ENCODE assay signal across 21 mouse cellular contexts in the genomic region with DNA sequence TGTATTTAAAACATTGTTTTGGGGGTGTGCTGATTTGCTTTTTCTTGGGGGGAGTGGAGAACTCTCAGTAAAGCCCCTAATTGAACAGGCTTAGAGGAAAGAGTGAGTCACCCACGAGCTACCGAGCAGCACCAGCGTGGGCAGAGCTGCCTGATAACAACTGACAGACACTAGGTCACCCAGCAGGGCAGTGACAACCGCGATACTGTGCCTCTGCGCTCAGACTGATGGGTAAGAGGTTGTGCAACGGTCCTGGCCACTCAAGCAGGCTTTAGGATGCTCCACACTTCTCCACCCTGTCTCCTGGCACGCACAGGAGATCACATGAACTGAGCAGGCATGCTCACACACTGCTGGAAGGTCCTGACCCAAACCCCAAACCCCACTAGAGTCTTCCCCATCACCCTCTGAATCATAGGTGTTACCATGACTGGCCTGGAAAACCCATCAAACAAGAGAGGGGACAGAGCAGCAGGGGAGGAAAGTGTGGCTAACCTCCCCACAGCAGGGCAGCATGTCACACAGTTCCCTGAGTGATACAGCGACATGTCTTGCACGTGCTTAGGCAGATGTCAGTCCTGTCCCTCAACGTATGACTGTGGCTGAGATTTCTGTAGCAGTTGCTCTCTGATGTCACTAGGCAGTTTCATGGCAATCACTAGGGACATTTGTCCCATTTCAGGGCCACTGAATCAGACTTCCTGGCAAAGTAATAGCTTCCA. TPM values are rescaled to one million over a fixed set of nuclear protein-coding genes. Genes with fewer than 3 reads are reported as not detected.
DNase-seq lines count a peak whose midpoint lies in the region; ATAC-seq and TF ChIP-seq lines count a peak whose summit lies in the region.
"Had no signal": no experiment of that assay in that cellular context is flagged by ENCODE, and none has a peak within 500 bp of the region (broad histone marks: within the 10 kb centered on the region; RNA-seq: fewer than 3 reads in every experiment).

No protein-coding gene starts in this region.

- TF ChIP-seq EP300 in heart, adult 2 months (IDR thresholded peaks at IDR 0.05; ENCODE audit: insufficient read depth, low read depth, low read length) = no peak

- no peak for TF ChIP-seq CTCF in heart, adult 2 months (IDR thresholded peaks at IDR 0.05)

- H3K27ac ChIP-seq in heart, adult 2 months = no peak overlapping the region
- no peak overlapping the region for H3K27ac ChIP-seq in liver, embryonic 13.5 days
- H3K27ac ChIP-seq: embryonic facial prominence, embryonic 13.5 days; forebrain, embryonic 12.5 days; heart, embryonic 13.5 days; midbrain, embryonic 10.5 days had no signal

- TF ChIP-seq POLR2A in heart, adult 2 months (IDR thresholded peaks at IDR 0.05; ENCODE audit: insufficient read depth, low read depth, low read length) = no peak

- H3K27me3 ChIP-seq in heart, adult 2 months (ENCODE audit: control insufficient read depth, insufficient read depth, low read length) = no peaks in the 10 kb centered on the region
- no peaks in the 10 kb centered on the region for H3K27me3 ChIP-seq in liver, embryonic 13.5 days
- H3K27me3 ChIP-seq: embryonic facial prominence, embryonic 13.5 days; heart, embryonic 13.5 days had no signal

- H3K9ac ChIP-seq in heart, adult 2 months (ENCODE audit: low read depth, low read length) = no peak overlapping the region
- no peak overlapping the region for H3K9ac ChIP-seq in liver, embryonic 13.5 days
- H3K9ac ChIP-seq: embryonic facial prominence, embryonic 13.5 days; forebrain, embryonic 12.5 days; heart, embryonic 13.5 days had no signal

- no peaks in the 10 kb centered on the region for H3K9me3 ChIP-seq in liver, embryonic 13.5 days (replicated peaks)
- H3K9me3 ChIP-seq: embryonic facial prominence, embryonic 13.5 days; forebrain, embryonic 12.5 days; heart, embryonic 13.5 days; midbrain, embryonic 10.5 days had no signal

- no peaks in the 10 kb centered on the region for H3K36me3 ChIP-seq in heart, adult 2 months (ENCODE audit: control insufficient read depth, insufficient read depth, low read length)
- H3K36me3 ChIP-seq in liver, embryonic 13.5 days = no peaks in the 10 kb centered on the region
- H3K36me3 ChIP-seq: embryonic facial prominence, embryonic 13.5 days; forebrain, embryonic 12.5 days; heart, embryonic 13.5 days; midbrain, embryonic 10.5 days had no signal

- intact Hi-C loops in heart, adult 2 months (cut with DNase I) = no loop called here

- peak; percentile 57; the same call in 1 of the 2 replicates for ATAC-seq in liver, embryonic 13.5 days (ENCODE audit: low read depth)
- ATAC-seq in monocyte, adult 5-6 weeks (replicated peaks; ENCODE audit: insufficient number of reproducible peaks, low FRiP score, low TSS enrichment, poor library complexity, severe bottlenecking) = no peak
- ATAC-seq: intestine, postnatal 0 days had no signal

- H3K79me2 ChIP-seq in heart, adult 2 months (replicated peaks; ENCODE audit: control insufficient read depth, insufficient read depth, low read length) = no peaks in the 10 kb centered on the region

- H3K4me2 ChIP-seq in liver, embryonic 13.5 days = no peak overlapping the region
- H3K4me2 ChIP-seq: embryonic facial prominence, embryonic 13.5 days; forebrain, embryonic 12.5 days; heart, embryonic 13.5 days had no signal

- no peak overlapping the region for H3K4me3 ChIP-seq in heart, adult 2 months
- H3K4me3 ChIP-seq in liver, embryonic 13.5 days (replicated peaks) = no peak overlapping the region
- H3K4me3 ChIP-seq: embryonic facial prominence, embryonic 13.5 days; forebrain, embryonic 12.5 days; heart, embryonic 13.5 days; midbrain, embryonic 10.5 days had no signal

- H3K4me1 ChIP-seq in heart, adult 2 months (ENCODE audit: control insufficient read depth, insufficient read depth, low read length) = no peaks in the 10 kb centered on the region
- peaks cover 37% of the 10 kb centered on the region for H3K4me1 ChIP-seq in liver, embryonic 13.5 days (replicated peaks)
- H3K4me1 ChIP-seq: embryonic facial prominence, embryonic 13.5 days; forebrain, embryonic 12.5 days; midbrain, embryonic 10.5 days had no signal

- peak; percentile 6 for DNase-seq in heart, postnatal 4 days
- no peak for DNase-seq in heart, adult 2 months
- peak; percentile 13 for DNase-seq in CD4-positive helper T cell, adult 2 months (ENCODE audit: low read depth, low spot score)
- peak; percentile 40 for DNase-seq in adrenal gland, adult 8-10 months
- DNase-seq in liver, embryonic 13.5 days = peak; percentile 4
- no peak for DNase-seq in cerebellum, postnatal 10 days
- no peak for DNase-seq in adipocyte (ENCODE audit: low spot score)
- DNase-seq: cerebellum, postnatal 36 days; kidney, postnatal 14 days; right cerebral cortex, postnatal 4 days; thymus, adult 18-20 months had no signal

- 30% methylated on average over 11 of the region's 11 CpGs for WGBS in heart, adult 2 months
- 28% methylated on average over 11 of the region's 11 CpGs for WGBS in liver, embryonic 13.5 days (ENCODE audit: insufficient replicate concordance)

RNA-seq across cellular contexts. Expression of gene Hephl1, which starts 8.2 kb away (rescaled TPM):
- under 1 TPM; 0.05 to 0.09 TPM for total RNA-seq in heart, postnatal 4 days (2021)
- total RNA-seq in heart, adult 2 months (2021) = under 1 TPM; 0.05 to 0.16 TPM
- 0.06 TPM in 2 replicates for polyA plus RNA-seq in heart, adult 2 months (2012; rRNA removed)
- 1 to 10 TPM in 3 of 4 experiments, under 1 TPM in 1; 0.15 to 1.6 (median 1.2) TPM for total RNA-seq in adrenal gland, adult 8-10 months (2022)
- not detected in 2 replicates for polyA plus RNA-seq in liver, embryonic 13.5 days (2015; fragmentation: Nextera tagmentation; extraction: Ambion mirVana)
- not detected in 3 replicates for total RNA-seq in monocyte, adult 5-6 weeks (2017)
- total RNA-seq: layer of hippocampus, postnatal 14 days had no signal
- polyA plus RNA-seq: forebrain, embryonic 12.5 days; heart, embryonic 13.5 days; hindbrain, embryonic 11.5 days; intestine, postnatal 0 days; limb, embryonic 11.5 days; lung, embryonic 16.5 days; midbrain, embryonic 10.5 days had no signal

RNA-seq across cellular contexts. Expression of gene Panx1, which starts 58.5 kb away (rescaled TPM):
- total RNA-seq in heart, postnatal 4 days (2021) = 10 to 100 TPM; 14.7 to 15.0 TPM
- 1 to 10 TPM; 3.8 to 4.5 TPM for total RNA-seq in heart, adult 2 months (2021)
- 5.6 and 6.0 TPM in 2 replicates for polyA plus RNA-seq in heart, adult 2 months (2012; rRNA removed)
- total RNA-seq in adrenal gland, adult 8-10 months (2022) = 10 to 100 TPM in 2 of 4 experiments, 1 to 10 TPM in 2; 6.7 to 11.5 (median 9.9) TPM
- 7.9 and 8.0 TPM in 2 replicates for polyA plus RNA-seq in liver, embryonic 13.5 days (2015; fragmentation: Nextera tagmentation; extraction: Ambion mirVana)
- total RNA-seq in monocyte, adult 5-6 weeks (2017) = 11.4 to 38.4 TPM (median 34.9 TPM) in 3 replicates

Comparison
In these comparisons a context has a peak if more than half of its experiments do, and no peak if none do; other contexts are left out.
1. DNase-seq: peak in heart, postnatal 4 days (single experiment), CD4-positive helper T cell, adult 2 months (single experiment), adrenal gland, adult 8-10 months (single experiment) and liver, embryonic 13.5 days (single experiment); none in heart, adult 2 months (0 of 2), cerebellum, postnatal 10 days (0 of 2) and adipocyte (single experiment).